Mouse (Mus musculus) CD4-positive helper T cell, adult 2 months (primary cell): ENCODE results near the gene Olfr591.
"Not testable (repeated sequence)": the region's sequence is repeated elsewhere in the genome, so short reads cannot be mapped to it uniquely, and the experiment has no call there.

Source experiments
- DNase-seq: peaks from one replicate; pipeline ENCODE4 v3.0.0-alpha.2; 2012; ENCODE audit warnings: low read depth, missing footprints, low spot score

Gene Olfr591

DNA sequence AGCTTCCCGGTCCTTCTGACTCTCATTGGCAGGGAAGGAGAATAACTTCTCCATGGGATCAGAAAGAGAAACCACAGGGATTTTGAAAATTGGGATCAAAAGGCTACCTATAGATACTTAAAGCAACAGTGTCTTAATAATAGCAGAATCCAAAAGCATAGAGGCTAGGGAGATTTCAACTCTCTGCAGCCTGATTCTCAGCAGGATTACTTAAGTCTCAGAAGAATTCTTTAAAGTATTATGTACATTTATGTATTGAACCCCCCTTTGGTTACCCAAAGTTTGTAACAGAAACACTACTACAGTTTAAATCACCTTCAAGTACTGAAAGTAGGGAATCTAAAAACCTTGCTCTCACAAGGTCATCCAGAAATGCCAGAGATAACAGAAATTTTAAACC lies at the start of gene Olfr591:
Gene Olfr591, minus strand, starts transcription at position 101 of the 400 bp plus-strand sequence.
- no peak for DNase-seq

DNA sequence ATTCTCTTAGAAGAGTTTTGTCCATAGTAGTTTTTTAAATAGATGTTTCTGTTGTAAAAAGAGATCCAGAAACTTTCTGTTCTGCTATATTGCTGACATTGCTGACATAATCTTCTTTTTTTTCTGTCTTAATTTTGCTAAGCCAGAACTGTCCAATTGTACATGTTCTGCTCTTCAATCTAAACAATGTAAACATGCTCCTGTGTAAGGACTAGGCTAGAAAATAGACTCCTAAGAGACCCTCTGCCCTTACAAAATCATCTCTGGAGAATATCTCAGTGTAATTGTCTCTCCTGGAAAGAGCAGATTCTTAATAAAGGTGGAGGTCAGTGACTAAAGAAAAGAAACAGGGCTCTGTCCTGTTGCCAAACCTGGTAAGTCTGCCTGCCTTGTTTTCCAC lies 38.6 kb upstream of the Olfr591 start, which contains the start of gene Olfr594:
Gene Olfr594, plus strand, starts transcription at position 301 of the 400 bp plus-strand sequence.
- DNase-seq = no peak

DNA sequence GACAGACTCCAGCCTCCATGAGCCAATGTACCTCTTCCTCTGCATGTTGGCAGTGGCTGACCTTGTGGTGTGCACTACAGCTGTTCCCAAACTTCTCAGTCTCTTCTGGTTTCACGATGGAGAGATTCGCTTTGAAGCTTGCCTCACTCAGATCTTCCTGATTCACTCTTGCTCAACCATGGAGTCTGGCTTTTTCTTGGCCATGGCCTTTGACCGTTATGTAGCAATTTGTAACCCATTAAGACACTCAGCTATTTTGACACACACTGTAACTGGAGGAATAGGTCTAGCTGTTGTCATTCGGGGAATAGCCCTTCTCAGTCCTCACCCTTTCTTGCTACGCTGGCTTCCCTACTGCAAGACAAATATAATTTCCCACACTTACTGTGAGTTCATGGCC lies 33.9 kb upstream of the Olfr591 start:
- not testable (repeated sequence) for DNase-seq

DNA sequence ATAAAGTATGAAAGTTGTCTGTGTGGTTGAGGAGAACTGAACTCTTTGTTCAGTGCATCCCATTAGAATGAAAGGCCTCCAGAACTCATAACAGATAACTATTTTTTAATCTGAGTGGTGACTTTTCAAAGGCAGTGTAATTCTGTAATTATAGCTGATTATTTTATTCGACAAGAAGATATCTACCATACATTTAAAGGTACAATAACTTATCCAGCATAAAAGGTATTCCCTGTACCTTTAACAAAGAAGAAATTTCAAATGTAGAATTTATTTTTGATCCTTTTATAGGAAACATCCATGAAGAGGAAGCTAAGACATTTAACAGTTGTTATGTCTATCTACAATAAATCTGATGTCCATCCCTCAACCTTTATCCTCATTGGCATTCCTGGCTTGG lies 33.4 kb upstream of the Olfr591 start, which contains the start of gene Olfr593:
Gene Olfr593, plus strand, starts transcription at position 301 of the 400 bp plus-strand sequence.
- DNase-seq = no peak

DNA sequence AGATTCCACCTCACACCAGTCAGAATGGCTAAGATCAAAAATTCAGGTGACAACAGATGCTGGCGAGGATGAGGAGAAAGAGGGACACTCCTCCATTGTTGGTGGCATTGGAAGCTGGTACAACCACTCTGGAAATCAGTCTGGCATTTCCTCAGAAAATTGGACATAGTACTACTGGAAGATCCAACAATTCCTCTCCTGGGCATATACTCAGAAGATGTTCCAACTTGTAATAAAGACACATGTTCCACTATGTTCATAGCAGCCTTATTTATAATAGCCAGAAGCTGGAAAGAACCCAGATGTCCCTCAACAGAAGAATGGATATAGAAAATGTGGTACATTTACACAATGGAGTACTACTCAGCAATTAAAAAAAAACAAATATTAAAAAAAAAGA lies 6.4 kb upstream of the Olfr591 start, which contains the start of gene Olfr592:
Gene Olfr592, plus strand, starts transcription at position 301 of the 400 bp plus-strand sequence.
- DNase-seq = not testable (repeated sequence)

DNA sequence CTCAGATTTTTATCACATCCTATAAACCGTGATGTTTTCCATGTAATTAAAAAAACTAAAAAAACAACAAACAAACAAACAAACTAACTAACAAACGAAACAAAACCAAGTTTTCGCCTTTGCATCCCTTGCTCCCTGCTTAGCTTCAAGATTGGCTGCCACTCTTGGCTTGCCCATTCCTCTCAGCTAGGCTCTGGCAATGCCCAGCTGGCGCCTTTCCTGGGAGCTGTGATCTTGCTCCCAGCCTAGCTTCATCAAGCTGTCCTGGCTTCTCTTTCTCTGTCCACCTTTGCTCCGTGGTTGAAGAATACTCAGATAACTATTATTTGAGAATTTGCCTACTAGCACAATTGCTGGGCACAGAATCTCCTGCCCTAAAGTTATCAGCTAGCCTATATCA lies 8.4 kb downstream of the Olfr591 start:
- no peak for DNase-seq

DNA sequence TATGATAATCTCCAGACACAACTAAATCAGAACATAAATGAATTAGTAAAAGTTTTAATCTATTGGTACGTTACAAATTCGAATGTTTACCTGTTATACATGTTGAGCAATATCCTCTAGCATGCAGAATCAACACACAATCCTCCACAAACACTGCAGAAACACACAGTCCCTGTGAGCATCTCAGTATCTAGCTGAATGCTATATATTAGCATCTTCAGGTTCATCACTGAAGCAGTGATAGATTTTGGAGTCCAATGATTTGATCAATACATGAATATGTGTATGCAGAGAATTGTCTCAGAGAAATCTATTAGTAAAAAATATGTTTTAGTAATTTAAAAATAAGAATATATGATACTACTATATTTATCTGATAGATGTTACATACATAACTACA lies 21.9 kb downstream of the Olfr591 start, which contains the start of gene Olfr589:
Gene Olfr589, minus strand, starts transcription at position 101 of the 400 bp plus-strand sequence.
- DNase-seq = no peak

DNA sequence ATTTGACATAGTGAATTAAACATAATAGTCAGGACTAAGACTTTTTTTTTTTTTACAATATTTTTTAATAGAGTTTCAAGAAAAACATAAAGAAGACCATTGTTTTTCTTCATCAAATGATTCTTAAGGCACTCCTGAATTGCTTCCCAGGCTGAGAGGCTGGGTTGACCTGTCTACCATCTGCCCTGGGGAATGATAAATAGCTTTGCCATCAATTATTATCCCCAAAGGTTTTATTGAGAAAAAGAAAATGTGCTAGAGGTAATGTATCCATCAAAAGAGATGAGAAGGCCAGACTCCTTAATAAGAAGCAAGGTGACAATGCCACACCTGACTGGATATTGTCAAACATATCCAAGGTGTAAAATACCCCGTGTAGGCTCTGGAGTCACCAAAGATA lies 37.6 kb downstream of the Olfr591 start, which contains the start of gene Olfr588-ps1:
Gene Olfr588-ps1, plus strand, starts transcription at position 301 of the 400 bp plus-strand sequence.
- DNase-seq = no peak

DNA sequence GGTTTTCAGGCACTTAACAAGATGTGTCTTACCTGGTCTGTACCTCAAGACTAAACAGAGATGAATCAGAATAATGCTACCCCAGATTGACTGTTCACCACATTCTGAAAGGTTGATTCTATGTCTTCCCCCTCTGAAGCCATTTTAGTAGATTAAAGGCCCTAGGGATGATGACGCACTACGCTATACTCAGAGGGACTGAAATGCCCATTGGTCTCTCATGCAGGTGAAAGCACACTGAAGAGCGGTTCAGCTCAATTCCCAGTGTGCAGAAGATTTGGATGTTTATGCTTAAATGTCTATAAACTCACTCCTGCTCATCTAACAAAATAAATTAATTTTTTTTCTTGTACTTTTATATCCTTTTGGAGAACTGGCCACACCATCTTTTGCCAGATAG lies 52.6 kb downstream of the Olfr591 start, which contains the start of gene Olfr586:
Gene Olfr586, minus strand, starts transcription at position 101 of the 400 bp plus-strand sequence.
- DNase-seq = no peak

DNA sequence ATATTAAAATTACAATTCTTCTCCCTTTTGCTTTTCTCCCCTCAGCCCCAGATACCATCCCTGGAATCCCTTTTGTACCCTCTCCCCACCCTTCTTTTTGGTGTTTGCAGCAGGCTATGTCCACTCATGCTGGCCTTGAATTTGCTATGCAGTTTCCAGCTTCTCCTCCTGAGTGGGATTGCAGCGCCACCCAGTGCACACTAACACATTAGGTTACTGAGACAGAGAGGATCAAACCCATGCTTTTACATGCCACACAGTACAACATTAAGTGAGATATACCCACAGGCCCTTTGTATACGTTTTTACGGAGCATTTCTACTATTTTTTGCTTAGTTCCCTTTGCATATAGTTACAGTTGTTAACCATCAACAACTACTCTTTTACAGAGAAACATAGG lies 58.7 kb downstream of the Olfr591 start:
- no peak for DNase-seq
